Mouse (Mus musculus): ENCODE data around the gene Aoc3. TPM values are rescaled to one million over a fixed set of nuclear protein-coding genes. Genes with fewer than 3 reads are reported as not detected.

The Aoc3 gene
- polyA plus RNA-seq, 1 experiment from 2014 or later = not detected

DNA sequence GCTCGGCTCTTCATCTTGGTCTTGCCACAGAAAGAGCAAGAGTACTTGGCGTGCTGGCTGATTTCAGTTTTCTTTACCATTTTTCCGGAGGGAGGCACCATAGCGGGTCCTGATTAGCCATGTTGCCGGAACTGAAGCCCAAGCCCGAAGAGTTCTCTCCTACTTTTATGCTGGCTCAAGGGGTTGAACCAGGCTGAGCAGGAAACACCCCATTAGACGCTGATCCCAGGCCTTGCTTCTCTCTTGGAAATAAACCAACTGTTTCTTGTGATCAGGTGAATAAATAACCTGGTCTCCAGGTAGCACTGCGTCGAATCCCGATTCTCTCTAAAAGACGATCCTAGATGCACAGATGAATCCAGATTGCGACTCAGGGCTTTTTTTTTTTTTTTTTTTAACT is 23.0 kb downstream of the Aoc3 start:
- no peaks in the 10 kb centered on the region for H3K4me1 ChIP-seq (replicated peaks; ENCODE audit: control insufficient read depth, insufficient read depth, low read length)
- H3K4me3 ChIP-seq (ENCODE audit: low read depth, low read length) = no peak overlapping the region
- no peaks in the 10 kb centered on the region for H3K9me3 ChIP-seq (ENCODE audit: control insufficient read depth, low read length)
- no peaks in the 10 kb centered on the region for H3K36me3 ChIP-seq (ENCODE audit: control insufficient read depth, insufficient read depth, low read length)
- WGBS = 90% methylated on average over 12 of the region's 12 CpGs
- H3K27me3 ChIP-seq (ENCODE audit: control insufficient read depth, insufficient read depth, low read length) = no peaks in the 10 kb centered on the region
- H3K9ac ChIP-seq (ENCODE audit: low read depth, low read length) = no peak overlapping the region
- ATAC-seq (ENCODE audit: low FRiP score) (no peak), DNase-seq (ENCODE audit: low spot score) (no peak)
- no peak overlapping the region for H3K27ac ChIP-seq (ENCODE audit: low read depth, low read length)
- H3K4me2 ChIP-seq (replicated peaks; ENCODE audit: low read depth, low read length) = no peak overlapping the region

DNA sequence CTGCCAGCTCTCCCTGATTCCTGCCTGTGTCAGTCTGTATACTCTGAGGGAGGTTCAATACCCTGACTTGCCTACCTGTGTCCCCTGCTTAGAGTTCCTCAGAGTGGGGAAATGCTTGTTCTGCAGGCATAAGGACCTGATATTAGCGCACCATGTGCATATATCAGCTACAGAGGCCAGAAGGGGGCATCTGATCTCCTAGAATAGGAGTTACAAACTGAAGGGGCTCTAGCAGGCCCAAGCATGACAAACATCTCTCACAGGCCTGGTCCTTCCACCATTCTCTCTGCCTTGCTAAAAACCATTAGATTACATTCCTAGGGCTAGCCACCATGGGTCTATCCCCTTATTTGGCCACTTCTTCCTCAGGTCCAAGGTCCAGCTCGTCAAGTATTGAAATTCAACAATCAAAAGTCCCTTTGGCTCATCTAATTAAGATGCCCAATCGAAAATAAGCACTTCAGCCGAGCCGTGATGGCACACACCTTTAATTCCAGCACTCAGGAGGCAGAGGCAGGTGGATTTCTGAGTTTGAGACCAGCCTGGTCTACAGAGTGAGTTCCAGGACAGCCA is 24.1 kb downstream of the Aoc3 start:
- Histone ChIP-seq H3K36me3 (ENCODE audit: control insufficient read depth, insufficient read depth, low read length) (no peaks in the 10 kb centered on the region), H3K27ac (ENCODE audit: low read depth, low read length) (no peak overlapping the region), H3K4me2 (replicated peaks; ENCODE audit: low read depth, low read length) (no peak overlapping the region), H3K4me1 (replicated peaks; ENCODE audit: control insufficient read depth, insufficient read depth, low read length) (no peaks in the 10 kb centered on the region), H3K4me3 (ENCODE audit: low read depth, low read length) (no peak overlapping the region), H3K9me3 (ENCODE audit: control insufficient read depth, low read length) (no peaks in the 10 kb centered on the region), H3K27me3 (ENCODE audit: control insufficient read depth, insufficient read depth, low read length) (no peaks in the 10 kb centered on the region), H3K9ac (ENCODE audit: low read depth, low read length) (no peak overlapping the region)
- WGBS = 87% methylated on average over 5 of the region's 5 CpGs
- DNase-seq (ENCODE audit: low spot score) (no peak), ATAC-seq (ENCODE audit: low FRiP score) (no peak)

DNA sequence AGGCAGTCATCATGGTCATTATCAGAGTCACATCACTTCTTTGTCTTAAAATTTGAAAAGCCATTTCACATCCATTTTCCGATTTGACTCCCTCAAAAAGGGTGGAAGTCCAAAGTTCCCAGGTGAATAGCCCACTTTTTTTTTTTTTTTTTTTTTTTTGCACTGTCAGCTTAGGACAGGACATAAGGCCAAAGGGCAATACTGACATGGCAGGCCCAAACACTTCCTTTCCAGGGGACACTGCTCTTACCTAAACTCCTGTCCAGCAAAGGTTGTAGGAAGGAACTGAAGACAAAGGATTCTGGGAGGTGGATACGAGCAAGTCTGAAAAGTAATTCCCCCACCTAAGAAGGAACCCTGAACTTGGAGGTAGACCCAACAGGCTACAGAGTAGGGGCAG is 25.5 kb downstream of the Aoc3 start:
- ATAC-seq (ENCODE audit: low FRiP score) = no peak

DNA sequence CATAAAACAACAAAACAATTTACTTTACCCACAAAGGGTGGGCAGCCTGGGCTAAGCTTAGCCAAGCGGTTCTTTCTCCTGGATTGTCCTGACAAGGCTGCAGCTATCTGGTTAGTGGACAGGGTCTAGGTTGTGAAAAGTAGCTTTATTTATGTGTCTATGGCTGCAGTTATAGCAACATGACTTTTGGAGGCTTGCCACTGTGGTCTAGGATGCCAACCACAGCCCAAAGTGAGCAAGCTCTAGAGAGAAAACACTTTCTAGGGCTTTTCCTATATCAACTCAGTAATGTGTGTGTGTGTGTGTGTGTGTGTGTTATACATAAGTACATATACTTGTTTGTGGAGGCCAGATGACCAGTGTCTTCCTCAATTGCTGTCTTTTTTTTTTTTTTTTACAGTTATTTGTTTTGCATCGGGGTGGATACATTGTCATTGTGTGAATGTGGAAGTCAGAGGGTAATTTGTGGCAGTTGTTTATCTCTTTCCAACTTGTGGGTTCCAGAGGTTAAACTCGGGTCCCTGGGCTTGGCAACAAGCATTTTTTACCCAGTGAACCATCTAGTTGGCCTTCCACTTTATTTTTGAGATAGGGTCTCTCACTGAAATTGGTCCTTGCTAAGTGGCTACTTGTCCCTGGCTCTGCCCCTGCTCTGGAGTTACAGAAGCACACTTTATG is 27.2 kb downstream of the Aoc3 start:
- WGBS = 78% methylated on average over 3 of the region's 3 CpGs

More for the DNA sequence above, 25.5 kb downstream of the Aoc3 start:
- Histone ChIP-seq H3K9ac (ENCODE audit: low read depth, low read length) (no peak overlapping the region), H3K27ac (ENCODE audit: low read depth, low read length) (no peak overlapping the region), H3K27me3 (ENCODE audit: control insufficient read depth, insufficient read depth, low read length) (no peaks in the 10 kb centered on the region), H3K36me3 (ENCODE audit: control insufficient read depth, insufficient read depth, low read length) (no peaks in the 10 kb centered on the region), H3K4me2 (replicated peaks; ENCODE audit: low read depth, low read length) (no peak overlapping the region), H3K4me1 (replicated peaks; ENCODE audit: control insufficient read depth, insufficient read depth, low read length) (no peaks in the 10 kb centered on the region), H3K4me3 (ENCODE audit: low read depth, low read length) (no peak overlapping the region), H3K9me3 (ENCODE audit: control insufficient read depth, low read length) (no peaks in the 10 kb centered on the region)
- no peak for DNase-seq (ENCODE audit: low spot score)
- WGBS = 94% methylated on average over 2 of the region's 2 CpGs

DNA sequence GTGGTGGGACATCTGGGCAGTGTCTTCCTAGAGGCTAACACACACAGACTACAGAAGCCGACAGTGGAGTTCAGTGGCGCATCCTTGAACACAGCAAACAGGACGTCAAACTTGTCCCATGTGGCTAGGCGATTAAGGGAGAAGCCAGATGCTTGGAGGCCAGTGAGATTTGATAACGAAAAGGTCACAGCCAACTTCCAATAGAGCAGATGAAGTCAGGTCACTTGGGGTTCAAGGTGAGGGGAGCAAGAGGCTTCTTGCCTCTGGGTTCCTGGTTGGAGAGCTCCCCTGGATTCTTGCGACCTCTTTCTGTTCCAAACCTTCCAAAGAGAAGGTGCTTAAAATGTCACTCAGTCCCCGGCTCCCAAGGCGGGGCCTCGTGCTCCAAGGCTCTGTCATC is 29.4 kb downstream of the Aoc3 start:
- Histone ChIP-seq H3K9ac (ENCODE audit: low read depth, low read length) (no peak overlapping the region), H3K4me1 (replicated peaks; ENCODE audit: control insufficient read depth, insufficient read depth, low read length) (no peaks in the 10 kb centered on the region), H3K9me3 (ENCODE audit: control insufficient read depth, low read length) (no peaks in the 10 kb centered on the region), H3K4me3 (ENCODE audit: low read depth, low read length) (no peak overlapping the region), H3K4me2 (replicated peaks; ENCODE audit: low read depth, low read length) (no peak overlapping the region), H3K36me3 (ENCODE audit: control insufficient read depth, insufficient read depth, low read length) (no peaks in the 10 kb centered on the region), H3K27ac (ENCODE audit: low read depth, low read length) (no peak overlapping the region), H3K27me3 (ENCODE audit: control insufficient read depth, insufficient read depth, low read length) (no peaks in the 10 kb centered on the region)
- DNase-seq (ENCODE audit: low spot score) = no peak
- 75% methylated on average over 9 of the region's 9 CpGs for WGBS
- no peak for ATAC-seq (ENCODE audit: low FRiP score)

More for the DNA sequence above, 27.2 kb downstream of the Aoc3 start:
- DNase-seq (ENCODE audit: low spot score) = no peak
- Histone ChIP-seq H3K36me3 (ENCODE audit: control insufficient read depth, insufficient read depth, low read length) (no peaks in the 10 kb centered on the region), H3K27me3 (ENCODE audit: control insufficient read depth, insufficient read depth, low read length) (no peaks in the 10 kb centered on the region), H3K27ac (ENCODE audit: low read depth, low read length) (no peak overlapping the region), H3K4me1 (replicated peaks; ENCODE audit: control insufficient read depth, insufficient read depth, low read length) (no peaks in the 10 kb centered on the region), H3K4me2 (replicated peaks; ENCODE audit: low read depth, low read length) (no peak overlapping the region), H3K4me3 (ENCODE audit: low read depth, low read length) (no peak overlapping the region), H3K9me3 (ENCODE audit: control insufficient read depth, low read length) (no peaks in the 10 kb centered on the region), H3K9ac (ENCODE audit: low read depth, low read length) (no peak overlapping the region)
- no peak for ATAC-seq (ENCODE audit: low FRiP score)

DNA sequence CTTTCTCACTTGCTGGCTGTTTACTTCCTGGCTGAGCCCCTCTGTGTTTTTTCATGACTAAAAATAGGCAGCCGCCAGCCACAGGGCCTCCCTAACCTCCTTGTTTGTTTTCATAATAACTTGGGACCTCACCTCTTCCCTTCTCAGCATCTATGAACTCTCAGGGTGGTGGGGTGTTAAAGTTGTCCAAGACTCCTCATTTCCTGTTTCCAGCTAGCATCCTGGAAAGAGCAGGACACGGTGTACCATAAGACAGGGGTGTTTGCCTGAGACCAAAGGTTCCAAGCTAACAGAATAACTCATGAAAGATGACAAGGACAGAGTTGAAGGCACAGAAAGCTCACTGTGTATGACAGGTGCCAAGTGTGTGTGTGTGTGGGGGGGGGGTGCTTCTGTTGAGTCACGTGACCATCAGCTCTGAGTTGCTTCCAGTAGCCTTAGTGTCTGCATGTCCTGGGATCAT is 30.3 kb downstream of the Aoc3 start:
- no peaks in the 10 kb centered on the region for H3K27me3 ChIP-seq (ENCODE audit: control insufficient read depth, insufficient read depth, low read length)
- WGBS = 58% methylated on average over 3 of the region's 3 CpGs
- DNase-seq (ENCODE audit: low spot score) (no peak), ATAC-seq (ENCODE audit: low FRiP score) (no peak)
- H3K4me3 ChIP-seq (ENCODE audit: low read depth, low read length) = no peak overlapping the region
- H3K9me3 ChIP-seq (ENCODE audit: control insufficient read depth, low read length) = no peaks in the 10 kb centered on the region
- H3K4me2 ChIP-seq (replicated peaks; ENCODE audit: low read depth, low read length) = no peak overlapping the region
- H3K4me1 ChIP-seq (replicated peaks; ENCODE audit: control insufficient read depth, insufficient read depth, low read length) = no peaks in the 10 kb centered on the region
- H3K27ac ChIP-seq (ENCODE audit: low read depth, low read length) = no peak overlapping the region
- H3K36me3 ChIP-seq (ENCODE audit: control insufficient read depth, insufficient read depth, low read length) = no peaks in the 10 kb centered on the region
- no peak overlapping the region for H3K9ac ChIP-seq (ENCODE audit: low read depth, low read length)

DNA sequence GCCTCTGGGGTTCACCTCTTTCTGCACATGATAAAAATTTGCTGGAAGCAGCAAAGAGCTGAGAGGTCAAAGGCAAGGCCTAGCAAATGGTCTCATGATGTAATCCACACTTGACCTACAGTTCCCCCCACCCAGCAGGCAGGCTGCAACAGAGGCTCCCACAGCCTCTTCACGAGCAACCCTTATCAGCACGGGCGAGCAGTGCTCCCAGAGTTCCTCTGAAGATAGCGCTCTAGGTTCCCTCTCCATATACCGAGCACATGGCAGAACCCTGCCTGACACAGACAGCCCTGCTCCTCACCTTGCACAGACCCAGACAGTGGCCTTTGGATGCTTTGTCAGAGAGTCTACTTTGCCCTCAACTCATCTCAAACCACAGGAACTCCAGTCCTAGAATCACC is 34.1 kb downstream of the Aoc3 start:
- no peaks in the 10 kb centered on the region for H3K9me3 ChIP-seq (ENCODE audit: control insufficient read depth, low read length)
- H3K36me3 ChIP-seq (ENCODE audit: control insufficient read depth, insufficient read depth, low read length) = no peaks in the 10 kb centered on the region
- H3K27me3 ChIP-seq (ENCODE audit: control insufficient read depth, insufficient read depth, low read length) = no peaks in the 10 kb centered on the region
- DNase-seq (ENCODE audit: low spot score) (no peak), ATAC-seq (ENCODE audit: low FRiP score) (no peak)
- H3K4me1 ChIP-seq (replicated peaks; ENCODE audit: control insufficient read depth, insufficient read depth, low read length) = no peaks in the 10 kb centered on the region
- no peak overlapping the region for H3K4me2 ChIP-seq (replicated peaks; ENCODE audit: low read depth, low read length)
- H3K27ac ChIP-seq (ENCODE audit: low read depth, low read length) = no peak overlapping the region
- no peak overlapping the region for H3K4me3 ChIP-seq (ENCODE audit: low read depth, low read length)
- 80% methylated on average over 5 of the region's 5 CpGs for WGBS
- no peak overlapping the region for H3K9ac ChIP-seq (ENCODE audit: low read depth, low read length)

DNA sequence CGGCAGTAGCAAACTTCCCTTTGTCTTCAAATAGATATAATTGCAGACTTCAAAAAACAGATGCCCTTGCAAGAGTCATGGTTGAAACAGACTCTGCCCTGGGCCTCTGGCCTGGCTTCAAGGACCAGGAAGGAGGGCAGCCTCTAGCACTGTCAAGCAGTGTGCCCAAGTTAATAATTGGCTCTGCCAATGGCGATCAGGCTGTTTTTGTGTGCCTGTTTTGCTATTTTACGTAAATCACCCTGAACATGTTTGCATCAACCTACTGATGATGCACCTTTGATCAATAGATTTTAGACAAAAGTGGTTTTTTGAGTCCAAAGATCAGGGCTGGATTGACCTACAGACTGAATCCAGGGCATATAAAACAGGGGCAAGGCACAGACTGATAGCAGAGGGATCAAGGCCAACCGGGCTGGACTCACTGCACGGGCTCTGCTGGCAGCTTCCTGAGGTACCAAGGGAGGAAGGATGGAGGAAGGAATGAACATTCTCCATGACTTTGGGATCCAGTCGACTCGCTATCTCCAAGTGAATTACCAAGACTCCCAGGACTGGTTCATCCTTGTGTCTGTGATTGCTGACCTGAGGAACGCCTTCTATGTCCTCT is 37.0 kb downstream of the Aoc3 start, which contains the start of gene G6pc:
G6pc (plus strand) TSS at position 236 of the 610 bp plus-strand sequence.
- Histone ChIP-seq H3K9ac (ENCODE audit: low read depth, low read length) (no peak within 1 kb of the TSS), H3K4me1 (replicated peaks; ENCODE audit: control insufficient read depth, insufficient read depth, low read length) (no peaks in the 10 kb centered on the region), H3K27ac (ENCODE audit: low read depth, low read length) (no peak within 1 kb of the TSS), H3K36me3 (ENCODE audit: control insufficient read depth, insufficient read depth, low read length) (no peaks in the 10 kb centered on the region), H3K9me3 (ENCODE audit: control insufficient read depth, low read length) (no peaks in the 10 kb centered on the region), H3K4me2 (replicated peaks; ENCODE audit: low read depth, low read length) (no peak within 1 kb of the TSS), H3K27me3 (ENCODE audit: control insufficient read depth, insufficient read depth, low read length) (no peaks in the 10 kb centered on the region), H3K4me3 (ENCODE audit: low read depth, low read length) (no peak within 1 kb of the TSS)
- DNase-seq (ENCODE audit: low spot score) = no peak
- ATAC-seq (ENCODE audit: low FRiP score) = no peak
- 86% methylated on average over 8 of the region's 8 CpGs for WGBS

DNA sequence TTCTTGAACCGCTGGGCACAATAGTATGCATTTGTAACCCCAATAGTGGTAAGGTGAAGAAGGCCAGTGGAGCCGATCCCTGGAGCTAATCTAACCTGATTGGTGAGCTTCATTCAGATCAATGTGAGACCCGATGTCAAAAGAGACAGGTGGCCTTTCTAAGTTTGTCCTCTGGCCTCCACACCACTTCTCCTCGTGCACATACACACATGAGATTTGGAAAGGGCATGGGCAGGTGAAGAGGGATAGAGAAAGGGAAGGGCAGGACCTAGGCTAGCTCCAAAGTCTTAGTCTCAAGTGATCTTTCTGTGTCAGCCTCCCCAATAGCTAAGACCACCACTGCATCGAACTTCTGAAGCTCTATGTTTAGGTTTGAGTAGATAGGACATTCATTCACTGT is 39.7 kb downstream of the Aoc3 start:
- Histone ChIP-seq H3K4me2 (replicated peaks; ENCODE audit: low read depth, low read length) (no peak overlapping the region), H3K9ac (ENCODE audit: low read depth, low read length) (no peak overlapping the region), H3K27ac (ENCODE audit: low read depth, low read length) (no peak overlapping the region), H3K9me3 (ENCODE audit: control insufficient read depth, low read length) (no peaks in the 10 kb centered on the region), H3K4me1 (replicated peaks; ENCODE audit: control insufficient read depth, insufficient read depth, low read length) (no peaks in the 10 kb centered on the region), H3K36me3 (ENCODE audit: control insufficient read depth, insufficient read depth, low read length) (no peaks in the 10 kb centered on the region), H3K4me3 (ENCODE audit: low read depth, low read length) (no peak overlapping the region), H3K27me3 (ENCODE audit: control insufficient read depth, insufficient read depth, low read length) (no peaks in the 10 kb centered on the region)
- 67% methylated on average over 5 of the region's 5 CpGs for WGBS
- no peak for ATAC-seq (ENCODE audit: low FRiP score)
- no peak for DNase-seq (ENCODE audit: low spot score)
